Mouse (Mus musculus): Measurements from ENCODE around the gene Olfr107. TPM values are rescaled to one million over a fixed set of nuclear protein-coding genes. Genes with fewer than 3 reads are reported as not detected.

Gene Olfr107
- total RNA-seq (2023) = not detected

GRCm38 (mm10) chr17:37398926-37399325 lies at the start of gene Olfr107:
Olfr107 (plus strand) TSS chr17:37399226.

GRCm38 (mm10) chr17:37359282-37359681 lies 39.7 kb upstream of the Olfr107 start, which contains the start of gene Olfr104-ps:
Olfr104-ps (plus strand) TSS chr17:37359582.

DNA sequence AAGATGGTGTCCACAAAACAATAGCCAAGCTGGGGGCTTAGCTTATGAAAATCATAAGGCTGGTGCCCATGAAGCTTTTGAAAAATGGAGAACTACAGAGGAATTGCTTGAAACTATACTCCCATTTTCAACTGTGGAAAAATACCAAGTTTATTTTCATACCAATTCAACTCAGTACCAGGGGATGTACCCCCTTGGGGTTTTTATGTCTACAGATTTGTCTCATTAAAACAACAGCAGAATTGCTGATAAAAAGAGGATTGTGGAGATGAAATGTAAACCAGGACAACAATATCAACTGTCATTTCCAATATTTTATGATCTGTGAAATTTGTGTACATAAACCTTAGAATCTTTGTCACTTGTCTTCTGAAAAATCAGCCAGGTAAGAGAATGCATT lies 20.3 kb upstream of the Olfr107 start, which contains the start of gene Olfr105-ps:
TSS of gene Olfr105-ps (plus strand) at position 301 of the 400 bp plus-strand sequence.

DNA sequence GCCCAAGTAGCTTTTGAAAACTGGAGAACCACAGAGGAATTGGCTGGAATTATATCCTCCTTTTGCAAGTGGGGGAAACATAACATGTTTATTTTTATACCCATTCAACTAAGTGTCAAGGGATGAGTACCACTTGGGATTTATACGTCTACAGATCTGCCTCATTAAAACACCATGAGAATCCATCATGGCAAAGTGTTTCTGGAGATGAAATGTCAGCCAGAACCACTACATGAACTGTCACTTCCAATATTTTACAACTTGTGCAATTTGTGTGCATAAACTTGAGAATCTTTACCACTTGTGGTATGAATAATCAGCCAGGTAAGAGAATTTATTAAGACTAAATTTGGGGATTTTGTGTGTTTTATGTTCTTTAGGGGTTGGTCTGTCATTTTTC lies 8.9 kb upstream of the Olfr107 start, which contains the start of gene Olfr106-ps:
TSS of gene Olfr106-ps (plus strand) at position 301 of the 400 bp plus-strand sequence.

GRCm38 (mm10) chr17:37445180-37445579 lies 46.2 kb downstream of the Olfr107 start, which contains the start of gene Olfr108:
Olfr108 (plus strand) TSS chr17:37445480.

Other genes starting within 250 kb of the Olfr107 start
- gene Olfr93, start 237.7 kb upstream of the Olfr107 start, total RNA-seq (2023) = not detected
- not detected for gene Ubd, start 205.3 kb upstream of the Olfr107 start, total RNA-seq (2023)
- not detected for gene Olfr94, start 198.2 kb upstream of the Olfr107 start, total RNA-seq (2023)
- gene Olfr95, start 186.1 kb upstream of the Olfr107 start, total RNA-seq (2023) = not detected
- gene Olfr96, start 179.1 kb upstream of the Olfr107 start, total RNA-seq (2023) = not detected
- not detected for gene Olfr97, start 161.9 kb upstream of the Olfr107 start, total RNA-seq (2023)
- gene Olfr98, start 135.5 kb upstream of the Olfr107 start, total RNA-seq (2023) = not detected
- gene H2-M3, start 129.0 kb upstream of the Olfr107 start, total RNA-seq (2023) = 10 to 100 TPM; 49.0 to 49.1 TPM
- not detected for gene Olfr99, start 115.8 kb upstream of the Olfr107 start, total RNA-seq (2023)
- gene Olfr101, start 94.9 kb upstream of the Olfr107 start, total RNA-seq (2023) = not detected
- not detected for gene Olfr102, start 82.2 kb upstream of the Olfr107 start, total RNA-seq (2023)
- gene Olfr103, start 59.5 kb upstream of the Olfr107 start, total RNA-seq (2023) = not detected
- not detected for gene Olfr104-ps, start 39.6 kb upstream of the Olfr107 start, total RNA-seq (2023)
- gene Olfr105-ps, start 20.2 kb upstream of the Olfr107 start, total RNA-seq (2023) = not detected
- not detected for gene Olfr106-ps, start 8.8 kb upstream of the Olfr107 start, total RNA-seq (2023)
- not detected for gene Olfr108, start 46.3 kb downstream of the Olfr107 start, total RNA-seq (2023)
- not detected for gene Olfr109, start 59.7 kb downstream of the Olfr107 start, total RNA-seq (2023)
- not detected for gene H2-M2, start 84.3 kb downstream of the Olfr107 start, total RNA-seq (2023)
- gene Olfr110, start 93.2 kb downstream of the Olfr107 start, total RNA-seq (2023) = not detected
- not detected for gene Olfr111, start 108.8 kb downstream of the Olfr107 start, total RNA-seq (2023)
- not detected for gene Olfr112, start 170.2 kb downstream of the Olfr107 start, total RNA-seq (2023)
- gene Olfr113, start 178.4 kb downstream of the Olfr107 start, total RNA-seq (2023) = not detected
- not detected for gene Olfr114, start 193.5 kb downstream of the Olfr107 start, total RNA-seq (2023)
- not detected for gene Olfr115, start 227.9 kb downstream of the Olfr107 start, total RNA-seq (2023)
- gene Olfr116, start 228.0 kb downstream of the Olfr107 start, total RNA-seq (2023) = not detected